Mouse (Mus musculus): ENCODE measurements around the gene Fgf3. TPM values are rescaled to one million over a fixed set of nuclear protein-coding genes. Genes with fewer than 3 reads are reported as not detected.
"Not testable (repeated sequence)": the region's sequence is repeated elsewhere in the genome, so short reads cannot be mapped to it uniquely, and the experiment has no call there.

Gene Fgf3
- polyA plus RNA-seq, 1 experiment from 2014 or later: 0.55 TPM

- H3K9me3 ChIP-seq: no peaks in the 10 kb centered on the region
- H3K4me3 ChIP-seq: no peak overlapping the region
- no peaks in the 10 kb centered on the region for H3K36me3 ChIP-seq
- no peak overlapping the region for H3K27ac ChIP-seq
- no peak overlapping the region for H3K9ac ChIP-seq
- peaks cover 9% of the 10 kb centered on the region for H3K27me3 ChIP-seq
- H3K4me1 ChIP-seq: peaks cover 5% of the 10 kb centered on the region; the same call in 1 of the 2 replicates
- ATAC-seq (ENCODE audit: insufficient number of reproducible peaks, insufficient read depth, low FRiP score, low TSS enrichment, low read depth): peak; percentile 28; the same call in 1 of the 2 replicates
- no peak overlapping the region for H3K4me2 ChIP-seq
- WGBS: 15% methylated on average over 2 of the region's 2 CpGs
Measured at GRCm38 (mm10) chr7:144883106-144883505, 45.2 kb downstream of the Fgf3 start.

- H3K27me3 ChIP-seq: peaks cover 34% of the 10 kb centered on the region
Measured at GRCm38 (mm10) chr7:144887672-144888071, 49.8 kb downstream of the Fgf3 start.

DNA sequence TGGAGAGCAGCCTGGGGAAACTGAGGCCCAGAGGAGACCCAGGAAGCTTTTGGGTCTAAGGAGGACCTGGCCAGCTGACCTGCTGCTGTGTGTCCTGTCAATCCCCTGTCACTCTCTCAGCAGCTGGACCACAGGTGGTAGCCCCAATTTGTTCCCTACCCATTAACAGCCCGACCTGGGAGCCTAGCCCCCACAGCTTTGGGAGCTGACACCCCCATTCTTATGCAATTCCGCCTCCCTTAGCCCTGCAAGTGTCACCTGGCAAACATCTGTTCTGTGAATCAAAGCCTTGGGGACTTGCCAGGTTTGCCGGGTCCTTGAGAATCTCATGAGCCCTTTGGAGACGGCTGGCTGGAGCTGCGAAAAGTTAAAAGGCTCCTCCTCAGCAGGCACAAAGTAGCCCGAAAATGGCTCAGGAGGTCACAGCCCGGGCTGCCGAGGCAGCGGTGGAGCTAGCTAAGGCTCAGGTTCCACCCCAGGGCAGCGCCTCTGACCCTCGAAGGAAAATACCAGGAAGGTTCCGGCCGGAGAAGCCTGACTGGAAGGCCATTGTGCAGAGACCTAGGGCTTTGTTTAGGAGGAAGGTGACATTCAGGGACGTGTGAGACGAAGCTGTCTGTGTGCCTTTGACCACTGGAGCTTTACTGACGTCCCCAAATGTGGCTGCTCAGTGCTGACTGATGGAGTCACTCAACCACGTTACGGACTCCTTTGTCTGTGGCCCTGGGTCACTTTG lies 50.8 kb downstream of the Fgf3 start:
- WGBS: 7% methylated on average over 18 of the region's 18 CpGs
- no peak overlapping the region for H3K9ac ChIP-seq
- 0 out of 2 replicates have a peak, but pooled peaks cover 7% of the 10 kb centered on the region for H3K4me1 ChIP-seq
- H3K9me3 ChIP-seq: no peaks in the 10 kb centered on the region
- H3K4me3 ChIP-seq: no peak overlapping the region
- H3K36me3 ChIP-seq: no peaks in the 10 kb centered on the region
- H3K27ac ChIP-seq: no peak overlapping the region
- peaks cover 40% of the 10 kb centered on the region for H3K27me3 ChIP-seq
- no peak for ATAC-seq (ENCODE audit: insufficient number of reproducible peaks, insufficient read depth, low FRiP score, low TSS enrichment, low read depth)
- no peak overlapping the region for H3K4me2 ChIP-seq

More at GRCm38 (mm10) chr7:144887672-144888071, 49.8 kb downstream of the Fgf3 start:
- Histone ChIP-seq H3K4me2 (no peak overlapping the region), H3K9ac (no peak overlapping the region), H3K27ac (no peak overlapping the region), H3K4me3 (no peak overlapping the region), H3K36me3 (no peaks in the 10 kb centered on the region), H3K9me3 (no peaks in the 10 kb centered on the region), H3K4me1 (peaks cover 11% of the 10 kb centered on the region; the same call in 1 of the 2 replicates)
- 73% methylated on average over 2 of the region's 2 CpGs for WGBS
- ATAC-seq (ENCODE audit: insufficient number of reproducible peaks, insufficient read depth, low FRiP score, low TSS enrichment, low read depth): no peak

DNA sequence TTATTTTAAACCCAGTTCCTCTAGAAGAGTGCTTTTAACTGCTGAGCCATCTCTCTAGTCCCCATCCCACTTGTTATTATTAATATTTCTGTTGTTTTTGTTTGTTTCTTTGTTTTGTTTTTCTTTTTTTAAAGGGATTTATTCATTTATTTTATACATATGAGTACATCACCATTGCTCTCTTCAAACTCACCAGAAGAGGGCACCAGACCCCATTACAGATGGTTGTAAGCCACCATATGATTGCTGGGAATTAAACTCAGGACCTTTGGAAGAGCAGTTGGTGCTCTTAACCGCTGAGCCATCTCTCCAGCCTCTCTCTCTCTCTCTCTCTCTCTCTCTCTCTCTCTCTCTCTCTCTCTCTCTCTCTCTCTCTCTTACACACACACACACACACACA lies 52.8 kb downstream of the Fgf3 start:
- WGBS: 92% methylated on average over 1 of the region's 1 CpGs
- H3K4me3 ChIP-seq; H3K36me3 ChIP-seq; ATAC-seq (ENCODE audit: insufficient number of reproducible peaks, insufficient read depth, low FRiP score, low TSS enrichment, low read depth); H3K9me3 ChIP-seq; H3K27ac ChIP-seq; H3K9ac ChIP-seq; H3K4me2 ChIP-seq: not testable (repeated sequence)
- Histone ChIP-seq H3K27me3 (peaks cover 58% of the 10 kb centered on the region), H3K4me1 (peaks cover 18% of the 10 kb centered on the region)

DNA sequence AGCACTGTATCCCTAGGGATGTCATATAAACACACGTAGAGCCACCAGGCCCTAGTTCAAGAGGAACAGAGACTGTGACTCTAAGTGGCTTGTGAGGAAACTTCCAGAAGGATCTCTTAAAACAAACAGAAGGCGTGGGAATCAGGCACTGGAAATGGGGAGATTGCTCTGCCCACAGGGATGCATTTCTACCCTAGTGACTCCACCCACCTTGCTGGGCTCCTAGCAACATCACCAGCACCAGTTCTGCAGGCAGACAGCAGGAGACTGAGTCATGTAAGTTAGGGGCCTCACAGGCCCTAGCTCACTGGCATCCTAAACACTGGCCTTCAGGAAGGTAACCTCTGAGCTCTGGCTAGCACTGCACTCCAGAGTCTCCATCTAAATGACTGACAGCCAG lies 54.0 kb downstream of the Fgf3 start:
- WGBS: 80% methylated on average over 2 of the region's 2 CpGs
- Histone ChIP-seq H3K9ac (no peak overlapping the region), H3K4me1 (peaks cover 29% of the 10 kb centered on the region), H3K4me3 (no peak overlapping the region), H3K4me2 (no peak overlapping the region), H3K27me3 (peaks cover 70% of the 10 kb centered on the region), H3K36me3 (no peaks in the 10 kb centered on the region), H3K9me3 (no peaks in the 10 kb centered on the region), H3K27ac (no peak overlapping the region)
- no peak for ATAC-seq (ENCODE audit: insufficient number of reproducible peaks, insufficient read depth, low FRiP score, low TSS enrichment, low read depth)

- H3K4me1 ChIP-seq: peaks cover 34% of the 10 kb centered on the region
- H3K4me2 ChIP-seq: no peak overlapping the region
- WGBS: 56% methylated on average over 6 of the region's 6 CpGs
- no peak overlapping the region for H3K9ac ChIP-seq
- H3K4me3 ChIP-seq: no peak overlapping the region
- H3K9me3 ChIP-seq: no peaks in the 10 kb centered on the region
- H3K36me3 ChIP-seq: no peaks in the 10 kb centered on the region
- H3K27ac ChIP-seq: no peak overlapping the region
- peaks cover 70% of the 10 kb centered on the region for H3K27me3 ChIP-seq
- ATAC-seq (ENCODE audit: insufficient number of reproducible peaks, insufficient read depth, low FRiP score, low TSS enrichment, low read depth): no peak
Measured at GRCm38 (mm10) chr7:144892322-144892721, 54.4 kb downstream of the Fgf3 start.

Other genes starting within 250 kb of the Fgf3 start
- gene Ano1, start 86.1 kb upstream of the Fgf3 start, polyA plus RNA-seq (2015; fragmentation: Nextera tagmentation; extraction: Ambion mirVana): 12.0 and 12.8 TPM in 2 replicates
- 0.18 TPM in 1 of 2 replicates, not detected in the other for gene Fgf4, start 9.3 kb downstream of the Fgf3 start, polyA plus RNA-seq (2015; fragmentation: Nextera tagmentation; extraction: Ambion mirVana)
- 0.80 and 1.3 TPM in 2 replicates for gene Fgf15, start 58.4 kb downstream of the Fgf3 start, polyA plus RNA-seq (2015; fragmentation: Nextera tagmentation; extraction: Ambion mirVana)
- 26.2 and 27.1 TPM in 2 replicates for gene LTO1, start 77.0 kb downstream of the Fgf3 start, polyA plus RNA-seq (2015; fragmentation: Nextera tagmentation; extraction: Ambion mirVana)
- 127 and 136 TPM in 2 replicates for gene Ccnd1, start 101.8 kb downstream of the Fgf3 start, polyA plus RNA-seq (2015; fragmentation: Nextera tagmentation; extraction: Ambion mirVana)